Mouse (Mus musculus): Measurements from ENCODE around the gene Krt8.

DNA sequence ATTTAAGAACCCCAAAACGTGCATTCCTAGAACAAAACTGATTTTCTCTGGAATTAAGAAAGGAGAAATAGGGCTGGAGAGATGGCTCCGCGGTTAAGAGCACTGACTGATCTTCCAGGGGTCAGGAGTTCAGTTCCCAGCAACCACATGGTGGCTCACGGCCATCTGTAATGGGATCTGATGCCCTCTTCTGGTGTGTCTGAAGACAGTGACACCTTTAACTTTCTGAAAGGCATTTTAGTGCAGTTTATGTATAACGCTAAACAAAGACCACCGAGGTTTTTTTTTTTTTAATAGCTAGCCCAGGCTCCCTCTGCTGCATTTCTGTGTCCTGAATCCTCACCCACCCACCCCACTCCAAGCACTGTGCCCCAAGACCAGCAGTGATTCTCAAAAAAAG, 19.5 kb downstream of the Krt8 start:
- no peak for TF ChIP-seq POLR2A (IDR thresholded peaks at IDR 0.05; ENCODE audit: borderline replicate concordance, insufficient read depth, low read length)
- TF ChIP-seq CTCF (IDR thresholded peaks at IDR 0.05; ENCODE audit: borderline replicate concordance, insufficient read depth, low read depth, low read length), result no peak
